ENCODE assay signal across 9 mouse cellular contexts in the genomic region with DNA sequence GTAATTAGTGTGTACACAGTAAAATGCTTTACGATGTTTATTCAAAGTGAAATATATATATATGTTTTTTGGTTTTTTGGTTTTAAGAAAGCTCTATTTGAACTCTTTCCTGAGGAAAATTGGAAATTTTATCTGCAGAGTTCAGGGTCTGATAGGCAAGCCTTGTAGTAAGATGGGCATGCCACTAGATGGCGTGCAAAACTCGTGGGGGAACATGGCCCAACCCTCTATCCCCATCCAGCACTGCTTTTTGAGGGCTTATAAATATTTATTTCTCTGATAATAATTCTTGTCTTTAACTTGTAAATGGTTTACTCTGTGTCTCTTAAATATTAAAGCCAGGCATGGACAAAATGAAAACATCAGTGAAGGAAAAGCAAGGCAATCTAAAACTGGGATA.
DNase-seq lines count a peak whose midpoint lies in the region; ATAC-seq and TF ChIP-seq lines count a peak whose summit lies in the region.
"Had no signal": no experiment of that assay in that cellular context is flagged by ENCODE, and none has a peak within 500 bp of the region (broad histone marks: within the 10 kb centered on the region; RNA-seq: fewer than 3 reads in every experiment).

No protein-coding gene starts in this region.

- no peak for DNase-seq in cerebellum, adult 2 months
- no peak for DNase-seq in cerebellum, postnatal 36 days
- peak; percentile 36 for DNase-seq in neural tube, embryonic 10.5 days (ENCODE audit: extremely low spot score, low spot score)
- peak; percentile 13 for DNase-seq in forebrain, postnatal 0 days
- peak; percentile 43 to 62 for DNase-seq in layer of hippocampus, postnatal 10 days (ENCODE audit: low spot score in 2 of 2)
- DNase-seq in midbrain, embryonic 14.5 days = peak; percentile 70

- no peaks in the 10 kb centered on the region for H3K36me3 ChIP-seq in neural tube, embryonic 15.5 days
- no peaks in the 10 kb centered on the region for H3K36me3 ChIP-seq in forebrain, postnatal 0 days (ENCODE audit: insufficient read depth)
- H3K36me3 ChIP-seq in midbrain, embryonic 14.5 days (ENCODE audit: control insufficient read depth, insufficient read depth, low read length) = no peaks in the 10 kb centered on the region
- H3K36me3 ChIP-seq: neural tube, embryonic 13.5 days had no signal

- H3K27ac ChIP-seq in cerebellum, adult 2 months (ENCODE audit: insufficient read depth, low read length) = no peak overlapping the region
- H3K27ac ChIP-seq in neural tube, embryonic 15.5 days (replicated peaks) = no peak overlapping the region
- H3K27ac ChIP-seq in forebrain, postnatal 0 days (ENCODE audit: low read depth, low read length) = no peak overlapping the region
- H3K27ac ChIP-seq in midbrain, embryonic 14.5 days (replicated peaks; ENCODE audit: low read depth, low read length) = no peak overlapping the region
- H3K27ac ChIP-seq: neural tube, embryonic 13.5 days had no signal

- H3K27me3 ChIP-seq in cerebellum, adult 2 months (ENCODE audit: control insufficient read depth, insufficient read depth, low read length) = no peaks in the 10 kb centered on the region
- H3K27me3 ChIP-seq in neural tube, embryonic 15.5 days (replicated peaks) = no peaks in the 10 kb centered on the region
- H3K27me3 ChIP-seq in forebrain, postnatal 0 days (ENCODE audit: insufficient read depth, low read length) = no peaks in the 10 kb centered on the region
- no peaks in the 10 kb centered on the region for H3K27me3 ChIP-seq in midbrain, embryonic 14.5 days (ENCODE audit: control insufficient read depth, insufficient read depth, low read length)
- H3K27me3 ChIP-seq: neural tube, embryonic 13.5 days had no signal

- H3K9me3 ChIP-seq in neural tube, embryonic 15.5 days (replicated peaks) = no peaks in the 10 kb centered on the region
- no peaks in the 10 kb centered on the region for H3K9me3 ChIP-seq in forebrain, postnatal 0 days (ENCODE audit: low read length)
- no peaks in the 10 kb centered on the region for H3K9me3 ChIP-seq in midbrain, embryonic 14.5 days (ENCODE audit: control insufficient read depth, low read length)
- H3K9me3 ChIP-seq: neural tube, embryonic 13.5 days had no signal

- H3K4me3 ChIP-seq in cerebellum, adult 2 months (replicated peaks; ENCODE audit: insufficient read depth, low read depth, low read length) = no peak overlapping the region
- H3K4me3 ChIP-seq in neural tube, embryonic 15.5 days (replicated peaks) = no peak overlapping the region
- no peak overlapping the region for H3K4me3 ChIP-seq in forebrain, postnatal 0 days (ENCODE audit: low read depth, low read length)
- H3K4me3 ChIP-seq in midbrain, embryonic 14.5 days (replicated peaks; ENCODE audit: low read depth, low read length) = no peak overlapping the region
- H3K4me3 ChIP-seq: neural tube, embryonic 13.5 days had no signal

- ATAC-seq in neural tube, embryonic 15.5 days (ENCODE audit: low FRiP score) = no peak
- ATAC-seq in forebrain, postnatal 0 days = no peak
- ATAC-seq in midbrain, embryonic 14.5 days (ENCODE audit: low FRiP score, low TSS enrichment) = peak; percentile 62; the same call in 1 of the 2 replicates
- ATAC-seq in megakaryocyte-erythroid progenitor cell, adult 5-6 weeks (replicated peaks; ENCODE audit: low FRiP score, low TSS enrichment, poor library complexity, severe bottlenecking) = no peak

- no peak for TF ChIP-seq POLR2A in cerebellum, adult 2 months (IDR thresholded peaks at IDR 0.05; ENCODE audit: borderline replicate concordance, insufficient read depth, low read length)

- peak; percentile 25; the same call in 1 of the 2 replicates for TF ChIP-seq CTCF in cerebellum, adult 2 months (IDR thresholded peaks at IDR 0.05; ENCODE audit: borderline replicate concordance, insufficient read depth, low read depth, low read length)
- peak; percentile 66 for TF ChIP-seq CTCF in forebrain, postnatal 0 days (IDR thresholded peaks at IDR 0.05; ENCODE audit: low read depth)

- no peak overlapping the region for H3K4me2 ChIP-seq in neural tube, embryonic 15.5 days
- no peak overlapping the region for H3K4me2 ChIP-seq in forebrain, postnatal 0 days (ENCODE audit: low read depth)
- no peak overlapping the region for H3K4me2 ChIP-seq in midbrain, embryonic 14.5 days (ENCODE audit: low read length)
- H3K4me2 ChIP-seq: neural tube, embryonic 13.5 days had no signal

- no peaks in the 10 kb centered on the region for H3K4me1 ChIP-seq in cerebellum, adult 2 months (ENCODE audit: control insufficient read depth, insufficient read depth, low read length)
- H3K4me1 ChIP-seq in neural tube, embryonic 15.5 days = no peaks in the 10 kb centered on the region
- no peaks in the 10 kb centered on the region for H3K4me1 ChIP-seq in forebrain, postnatal 0 days (ENCODE audit: insufficient read depth)
- H3K4me1 ChIP-seq in midbrain, embryonic 14.5 days (ENCODE audit: control insufficient read depth, insufficient read depth, low read length) = no peaks in the 10 kb centered on the region
- H3K4me1 ChIP-seq: neural tube, embryonic 13.5 days had no signal

- H3K9ac ChIP-seq in neural tube, embryonic 15.5 days (replicated peaks) = no peak overlapping the region
- no peak overlapping the region for H3K9ac ChIP-seq in forebrain, postnatal 0 days
- H3K9ac ChIP-seq in midbrain, embryonic 14.5 days (replicated peaks; ENCODE audit: low read length) = no peak overlapping the region
- H3K9ac ChIP-seq: neural tube, embryonic 13.5 days had no signal

- WGBS in cerebellum, adult 2 months = 22% methylated on average over 3 of the region's 3 CpGs
- 27% methylated on average over 3 of the region's 3 CpGs for WGBS in neural tube, embryonic 15.5 days
- 19% methylated on average over 3 of the region's 3 CpGs for WGBS in forebrain, postnatal 0 days
- 22% methylated on average over 3 of the region's 3 CpGs for WGBS in midbrain, embryonic 14.5 days

Comparison
In these comparisons a context has a peak if more than half of its experiments do, and no peak if none do; other contexts are left out.
1. DNase-seq: peak in neural tube, embryonic 10.5 days (single experiment), forebrain, postnatal 0 days (single experiment), layer of hippocampus, postnatal 10 days (2 of 2) and midbrain, embryonic 14.5 days (single experiment); none in cerebellum, adult 2 months (0 of 2) and cerebellum, postnatal 36 days (0 of 2).